Mouse (Mus musculus) lung, embryonic 15.5 days (tissue): ENCODE data around the gene Gabra5. TPM values are rescaled to one million over a fixed set of nuclear protein-coding genes. Genes with fewer than 3 reads are reported as not detected.

Experiments
- ATAC-seq: fragments of 200-750 bp; cut with Nextera tagmentation; 2 replicates; pipeline ENCODE4 v1.8.0; 2017; ENCODE audit warnings: moderate number of reproducible peaks, borderline replicate concordance; ENCODE audit not compliant: low FRiP score, low TSS enrichment; ENCODE audit errors: extremely low read depth
- H3K27ac ChIP-seq: fragments of 300-500 bp; sonication (generic); 2 replicates; pipeline ENCODE4 v1.5.1; 2015; ENCODE audit warnings: moderate library complexity, mild to moderate bottlenecking, inconsistent platforms
- H3K27me3 ChIP-seq: fragments of 300-500 bp; sonication (generic); 2 replicates; pipeline ENCODE4 v1.6.1; 2015; ENCODE audit warnings: inconsistent platforms
- H3K36me3 ChIP-seq: fragments of 300-500 bp; sonication (generic); 2 replicates; pipeline ENCODE4 v1.6.1; 2015; ENCODE audit warnings: inconsistent platforms
- H3K4me1 ChIP-seq: fragments of 300-500 bp; sonication (generic); 2 replicates; pipeline ENCODE4 v1.6.1; 2015; ENCODE audit warnings: inconsistent platforms
- H3K4me2 ChIP-seq: fragments of 300-500 bp; sonication (generic); 2 replicates; pipeline ENCODE4 v1.6.1; 2015; ENCODE audit warnings: inconsistent platforms, mild to moderate bottlenecking, moderate library complexity
- H3K4me3 ChIP-seq: fragments of 300-500 bp; sonication (generic); 2 replicates; pipeline ENCODE4 v1.5.1; 2015; ENCODE audit warnings: mild to moderate bottlenecking, inconsistent platforms
- H3K9ac ChIP-seq: fragments of 300-500 bp; sonication (generic); 2 replicates; pipeline ENCODE4 v1.6.1; 2015; ENCODE audit warnings: inconsistent platforms
- H3K9me3 ChIP-seq: fragments of 300-500 bp; sonication (generic); 2 replicates; pipeline ENCODE4 v1.6.1; 2016; ENCODE audit warnings: inconsistent platforms
- WGBS: fragments of 180-500 bp; shearing (Covaris S2); methylation state at CpG from one replicate; pipeline ENCODE4 v1.1.7; 2015; 5-methylcytosine and 5-hydroxymethylcytosine counted together
- polyA plus RNA-seq: library from polyadenylated mRNA; unstranded; fragments of >200 nt; fragmentation: Nextera tagmentation; extraction: Ambion mirVana; gene quantifications from 2 replicates; pipeline ENCODE4 v1.2.1, GENCODE M21; 2015

Gene Gabra5
- polyA plus RNA-seq, 1 experiment from 2014 or later: not detected

DNA sequence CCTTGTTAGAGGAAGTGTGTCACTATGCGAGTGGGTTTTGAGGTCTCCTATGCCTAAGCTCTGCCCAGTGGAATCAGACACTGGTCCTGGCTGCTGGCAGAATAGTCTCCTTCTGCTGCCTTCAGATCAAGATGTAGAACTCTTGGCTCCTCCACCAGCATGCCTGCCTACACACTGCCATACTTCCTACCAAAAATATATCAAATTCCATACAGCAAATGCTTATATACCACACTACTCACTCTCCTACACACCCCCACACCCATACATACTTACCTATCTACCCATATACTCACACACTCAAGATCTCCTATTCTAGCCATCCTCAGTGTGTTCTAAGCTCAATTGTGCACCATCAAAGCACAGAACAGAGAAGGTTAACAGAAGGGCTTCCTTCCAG is 38.5 kb downstream of the Gabra5 start:
- Histone ChIP-seq H3K36me3 (no peaks in the 10 kb centered on the region), H3K9ac (no peak overlapping the region), H3K4me3 (no peak overlapping the region), H3K27ac (no peak overlapping the region), H3K9me3 (no peaks in the 10 kb centered on the region), H3K4me2 (no peak overlapping the region), H3K27me3 (no peaks in the 10 kb centered on the region), H3K4me1 (no peaks in the 10 kb centered on the region)
- 94% methylated on average over 1 of the region's 1 CpGs for WGBS
- no peak for ATAC-seq

GRCm38 (mm10) chr7:57460354-57460753 is 49.5 kb downstream of the Gabra5 start:
- no peak overlapping the region for H3K4me3 ChIP-seq
- ATAC-seq: no peak

GRCm38 (mm10) chr7:57448239-57448638 is 61.6 kb downstream of the Gabra5 start:
- H3K27ac ChIP-seq: no peak overlapping the region
- no peaks in the 10 kb centered on the region for H3K9me3 ChIP-seq
- no peaks in the 10 kb centered on the region for H3K4me1 ChIP-seq
- 70% methylated on average over 1 of the region's 1 CpGs for WGBS
- H3K4me2 ChIP-seq: no peak overlapping the region
- ATAC-seq: no peak
- H3K36me3 ChIP-seq: no peaks in the 10 kb centered on the region
- H3K27me3 ChIP-seq: no peaks in the 10 kb centered on the region
- no peak overlapping the region for H3K9ac ChIP-seq
- H3K4me3 ChIP-seq: no peak overlapping the region

More at GRCm38 (mm10) chr7:57460354-57460753, 49.5 kb downstream of the Gabra5 start:
- Histone ChIP-seq H3K27ac (no peak overlapping the region), H3K27me3 (no peaks in the 10 kb centered on the region), H3K4me2 (no peak overlapping the region), H3K4me1 (no peaks in the 10 kb centered on the region), H3K9ac (no peak overlapping the region), H3K9me3 (no peaks in the 10 kb centered on the region), H3K36me3 (no peaks in the 10 kb centered on the region)
- WGBS: 61% methylated on average over 5 of the region's 5 CpGs

DNA sequence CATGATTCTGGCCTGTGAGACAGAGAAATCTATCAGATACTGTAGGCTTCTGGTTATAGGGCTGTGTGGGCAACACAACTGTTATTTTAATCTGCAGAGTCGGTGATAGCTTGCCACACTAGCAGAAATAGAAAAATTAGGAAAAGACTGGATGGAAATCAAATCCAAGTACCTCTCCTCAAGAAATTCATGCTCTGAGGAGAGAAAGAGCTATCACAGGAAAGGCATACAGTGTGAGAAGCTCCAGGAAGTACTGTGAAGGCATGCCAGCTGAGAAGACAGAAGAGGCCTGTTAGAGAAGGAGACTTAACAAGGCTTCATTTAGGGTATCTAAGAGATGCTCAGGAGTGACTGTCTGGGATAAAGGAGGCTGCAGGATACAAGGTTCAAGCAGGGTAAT is 87.2 kb downstream of the Gabra5 start:
- H3K9ac ChIP-seq: no peak overlapping the region
- H3K27me3 ChIP-seq: no peaks in the 10 kb centered on the region
- H3K9me3 ChIP-seq: no peaks in the 10 kb centered on the region
- no peak for ATAC-seq
- H3K27ac ChIP-seq: no peak overlapping the region
- 91% methylated on average over 1 of the region's 1 CpGs for WGBS
- H3K4me1 ChIP-seq: no peaks in the 10 kb centered on the region
- H3K4me3 ChIP-seq: no peak overlapping the region
- no peak overlapping the region for H3K4me2 ChIP-seq
- H3K36me3 ChIP-seq: no peaks in the 10 kb centered on the region

DNA sequence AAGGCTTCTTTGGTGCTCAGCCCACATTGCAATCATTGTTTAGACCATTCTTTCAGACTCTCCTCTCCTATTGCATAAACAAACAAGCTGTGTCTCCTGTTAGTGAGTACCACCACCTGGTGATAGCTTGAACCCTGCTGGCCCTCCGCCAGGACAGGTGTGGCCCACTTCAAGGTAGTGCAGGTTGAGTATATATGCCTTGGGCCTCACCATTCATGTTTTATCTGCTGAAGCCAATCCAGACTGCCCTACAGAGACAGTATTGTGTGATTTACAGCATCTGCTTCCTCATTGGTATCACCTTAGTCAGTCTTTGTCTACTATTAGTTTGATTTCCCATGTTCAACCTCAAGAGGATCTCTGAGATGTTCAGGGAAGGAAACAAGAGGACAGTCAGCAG is 88.8 kb downstream of the Gabra5 start:
- Histone ChIP-seq H3K9ac (no peak overlapping the region), H3K4me1 (no peaks in the 10 kb centered on the region), H3K27me3 (no peaks in the 10 kb centered on the region), H3K4me2 (no peak overlapping the region), H3K36me3 (no peaks in the 10 kb centered on the region), H3K27ac (no peak overlapping the region), H3K4me3 (no peak overlapping the region), H3K9me3 (no peaks in the 10 kb centered on the region)
- no peak for ATAC-seq
- 52% methylated on average over 1 of the region's 1 CpGs for WGBS

DNA sequence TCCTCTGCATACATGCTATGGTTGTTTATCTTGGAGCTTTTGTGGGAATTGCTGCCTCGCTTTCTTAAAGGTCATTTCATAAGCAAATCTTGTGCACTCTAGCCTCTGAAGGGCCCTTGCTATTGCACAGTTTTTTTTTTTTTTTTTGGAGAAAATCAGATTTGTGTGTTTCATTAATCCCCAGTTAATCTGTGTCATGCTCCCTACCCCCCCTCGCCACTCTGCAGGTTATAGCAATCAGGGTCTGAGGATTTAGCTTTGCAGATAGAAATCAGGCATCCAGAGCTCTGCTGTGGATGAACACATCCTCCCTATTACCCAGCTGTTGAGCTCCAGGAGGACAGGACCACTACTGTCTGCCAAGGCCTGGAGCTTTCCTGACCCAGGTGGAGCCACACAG is 90.5 kb downstream of the Gabra5 start, which contains the start of gene Gabrb3:
Gabrb3 (plus strand) TSS at position 301 of the 400 bp plus-strand sequence.
- WGBS: 70% methylated on average over 2 of the region's 2 CpGs
- Histone ChIP-seq H3K36me3 (no peaks in the 10 kb centered on the region), H3K4me3 (no peak within 1 kb of the TSS), H3K27me3 (no peaks in the 10 kb centered on the region), H3K9ac (no peak within 1 kb of the TSS), H3K27ac (no peak within 1 kb of the TSS), H3K9me3 (no peaks in the 10 kb centered on the region), H3K4me2 (no peak within 1 kb of the TSS), H3K4me1 (no peaks in the 10 kb centered on the region)
- ATAC-seq: no peak

GRCm38 (mm10) chr7:57412896-57413295 is 97.0 kb downstream of the Gabra5 start:
- Histone ChIP-seq H3K27ac (no peak overlapping the region), H3K36me3 (no peaks in the 10 kb centered on the region), H3K27me3 (no peaks in the 10 kb centered on the region), H3K9me3 (no peaks in the 10 kb centered on the region), H3K4me3 (no peak overlapping the region), H3K4me1 (no peaks in the 10 kb centered on the region), H3K4me2 (no peak overlapping the region), H3K9ac (no peak overlapping the region)
- ATAC-seq: no peak
- 24% methylated on average over 1 of the region's 1 CpGs for WGBS

DNA sequence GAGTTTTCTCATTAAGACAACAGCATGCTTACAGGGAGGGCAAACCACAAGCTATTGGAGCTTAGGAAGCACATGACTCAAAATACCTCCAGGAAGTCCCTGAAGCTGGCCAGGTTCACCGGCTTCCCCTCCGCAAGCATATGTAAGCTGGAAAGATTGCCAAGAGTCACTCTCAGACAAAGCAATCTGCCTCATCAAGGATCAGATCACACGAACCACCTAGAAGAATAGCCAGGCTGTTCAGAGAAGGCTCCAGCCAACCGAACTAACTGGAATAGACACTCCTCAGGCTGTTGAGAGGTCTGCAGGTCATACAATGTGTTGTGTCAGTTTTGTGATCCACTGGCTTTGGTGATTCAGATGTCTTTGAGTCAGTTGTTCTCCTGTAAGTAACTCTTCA is 98.7 kb downstream of the Gabra5 start:
- Histone ChIP-seq H3K4me2 (no peak overlapping the region), H3K9me3 (no peaks in the 10 kb centered on the region), H3K36me3 (no peaks in the 10 kb centered on the region), H3K9ac (no peak overlapping the region), H3K4me3 (no peak overlapping the region), H3K27ac (no peak overlapping the region), H3K27me3 (no peaks in the 10 kb centered on the region), H3K4me1 (no peaks in the 10 kb centered on the region)
- ATAC-seq: no peak
- WGBS: 79% methylated on average over 4 of the region's 4 CpGs

- Histone ChIP-seq H3K36me3 (no peaks in the 10 kb centered on the region), H3K4me2 (no peak overlapping the region), H3K4me1 (no peaks in the 10 kb centered on the region), H3K9ac (no peak overlapping the region), H3K4me3 (no peak overlapping the region), H3K9me3 (no peaks in the 10 kb centered on the region), H3K27me3 (no peaks in the 10 kb centered on the region), H3K27ac (no peak overlapping the region)
- 78% methylated on average over 4 of the region's 4 CpGs for WGBS
- ATAC-seq: no peak
Observed at GRCm38 (mm10) chr7:57393551-57393950, 116.3 kb downstream of the Gabra5 start.

- Histone ChIP-seq H3K9ac (no peak overlapping the region), H3K27me3 (peaks cover 28% of the 10 kb centered on the region)
- ATAC-seq: no peak
Observed at GRCm38 (mm10) chr7:57390046-57390445, 119.8 kb downstream of the Gabra5 start.

DNA sequence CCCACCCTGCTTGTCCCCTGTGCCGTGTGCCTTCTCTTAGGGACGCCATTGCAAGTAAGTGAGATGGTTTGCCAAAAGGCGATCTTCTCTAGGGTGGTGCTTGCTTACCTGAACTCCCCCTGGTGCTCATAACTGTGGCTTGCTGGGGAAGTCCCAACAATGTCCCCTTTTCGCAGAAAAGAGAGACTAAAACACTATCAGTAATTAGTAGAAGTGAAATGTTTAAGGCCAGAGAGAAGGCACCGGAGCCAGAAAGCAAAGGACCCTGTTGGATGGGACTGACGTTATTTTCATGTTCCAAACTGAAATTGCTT is 122.6 kb downstream of the Gabra5 start:
- Histone ChIP-seq H3K27ac (no peak overlapping the region), H3K36me3 (no peaks in the 10 kb centered on the region), H3K4me3 (peak overlapping the region; percentile 42), H3K4me1 (peaks cover 6% of the 10 kb centered on the region; the same call in 1 of the 2 replicates), H3K27me3 (peaks cover 31% of the 10 kb centered on the region), H3K4me2 (peak overlapping the region; percentile 83), H3K9ac (no peak overlapping the region), H3K9me3 (no peaks in the 10 kb centered on the region)
- no peak for ATAC-seq
- 21% methylated on average over 6 of the region's 6 CpGs for WGBS

More at GRCm38 (mm10) chr7:57390046-57390445, 119.8 kb downstream of the Gabra5 start:
- Histone ChIP-seq H3K4me1 (peaks cover 6% of the 10 kb centered on the region; the same call in 1 of the 2 replicates), H3K4me3 (no peak overlapping the region), H3K9me3 (no peaks in the 10 kb centered on the region), H3K36me3 (no peaks in the 10 kb centered on the region), H3K4me2 (no peak overlapping the region), H3K27ac (no peak overlapping the region)
- WGBS: 24% methylated on average over 4 of the region's 4 CpGs

DNA sequence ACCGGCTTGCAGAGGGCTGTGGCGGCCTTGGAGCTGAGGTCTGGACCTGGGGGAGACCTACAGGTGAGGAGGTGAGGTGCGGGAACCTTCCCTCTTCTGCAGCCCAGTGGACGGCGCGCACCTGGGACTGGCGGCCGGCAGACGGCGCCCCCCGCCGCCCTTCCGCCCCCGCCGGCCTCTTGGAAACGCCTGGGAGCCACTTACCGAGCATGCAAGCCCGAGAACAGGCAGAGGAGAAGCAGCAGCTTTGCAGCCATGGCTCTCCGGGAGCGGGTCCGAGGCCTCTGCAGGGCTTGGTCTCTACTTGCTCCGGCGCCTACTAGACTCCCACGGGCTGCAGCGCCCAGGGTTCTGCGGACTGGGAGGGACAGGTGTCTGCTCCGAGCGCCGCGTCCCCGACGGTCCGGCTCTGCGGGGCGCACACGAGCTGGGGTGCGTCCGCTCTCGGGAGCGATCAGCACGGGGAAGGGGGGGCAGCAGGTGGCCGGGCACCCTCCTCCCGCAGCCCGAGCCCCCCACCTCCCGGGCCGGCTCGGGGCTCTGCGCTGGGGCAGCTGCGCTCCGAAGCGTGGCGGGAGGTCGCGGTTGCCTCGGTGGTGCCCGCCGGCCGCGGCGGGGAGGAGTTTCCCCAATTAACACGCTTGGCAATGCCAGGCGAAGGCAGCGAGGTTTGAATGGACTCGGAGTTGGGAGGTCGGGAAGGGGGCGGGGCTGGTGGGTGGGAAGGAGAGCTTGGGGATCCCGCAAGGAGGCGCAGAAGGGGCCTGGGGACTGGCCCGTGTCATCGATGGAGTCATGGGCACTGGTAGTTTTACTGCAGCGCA is 123.1 kb downstream of the Gabra5 start, which contains the start of gene Gabrg3:
Gabrg3 (minus strand) TSS at position 672 of the 824 bp plus-strand sequence.
- H3K27me3 ChIP-seq: peaks cover 31% of the 10 kb centered on the region
- peaks cover 6% of the 10 kb centered on the region; the same call in 1 of the 2 replicates for H3K4me1 ChIP-seq
- no peaks in the 10 kb centered on the region for H3K36me3 ChIP-seq
- peak; percentile 39 for ATAC-seq
- WGBS: under 1% methylated on average over 50 of the region's 71 CpGs
- peak within 1 kb of the TSS; percentile 83 for H3K4me2 ChIP-seq
- H3K27ac ChIP-seq: no peak within 1 kb of the TSS
- H3K9ac ChIP-seq: no peak within 1 kb of the TSS
- no peaks in the 10 kb centered on the region for H3K9me3 ChIP-seq
- peak within 1 kb of the TSS; percentile 42 for H3K4me3 ChIP-seq
